Mouse (Mus musculus): Measurements from ENCODE around the gene Bace2. TPM values are rescaled to one million over a fixed set of nuclear protein-coding genes. Genes with fewer than 3 reads are reported as not detected.

Gene Bace2
- polyA plus RNA-seq, 1 experiment from 2014 or later: 82.0 TPM

DNA sequence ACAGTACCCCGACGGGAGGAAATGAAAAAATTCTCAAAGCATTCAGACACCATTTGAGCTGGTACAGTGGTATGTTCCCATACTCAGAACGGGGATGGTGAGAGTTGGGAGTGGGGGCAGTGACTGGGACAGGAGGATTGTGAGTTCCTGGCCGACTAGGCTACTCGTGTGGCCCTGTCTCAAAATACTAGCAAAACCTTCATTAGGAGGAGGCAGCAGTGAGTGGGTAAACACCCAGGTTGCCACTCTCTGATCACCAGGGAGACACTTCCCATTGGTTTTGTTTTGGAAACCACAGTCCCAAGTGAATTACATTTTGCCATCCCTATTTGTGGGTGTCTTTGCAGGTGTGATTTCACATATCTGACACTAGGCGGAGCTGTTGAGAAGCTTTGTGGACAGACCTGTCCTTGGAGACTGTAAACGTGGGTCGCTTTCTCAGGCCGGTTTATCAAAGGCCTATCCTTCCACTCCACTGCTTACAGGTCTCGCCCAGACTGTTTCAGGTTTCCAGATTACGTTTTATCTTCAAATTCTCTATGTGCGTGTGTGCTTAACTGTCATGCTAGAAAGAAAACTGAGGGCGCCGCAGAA, 87.2 kb downstream of the Bace2 start:
- Histone ChIP-seq H3K9me3 (ENCODE audit: control insufficient read depth, low read length) (no peaks in the 10 kb centered on the region), H3K4me2 (ENCODE audit: low read length) (no peak overlapping the region), H3K4me1 (ENCODE audit: control insufficient read depth in 2 of 2, insufficient read depth in 2 of 2, low read length in 2 of 2) (no peaks in the 10 kb centered on the region), H3K4me3 (ENCODE audit: control insufficient read depth in 1 of 2, insufficient read depth in 1 of 2, low read depth in 1 of 2, low read length in 2 of 2) (no peak overlapping the region), H3K36me3 (ENCODE audit: control insufficient read depth, insufficient read depth, low read length) (no peaks in the 10 kb centered on the region), H3K9ac (ENCODE audit: low read length) (no peak overlapping the region), H3K27me3 (ENCODE audit: control insufficient read depth, insufficient read depth, low read length) (no peaks in the 10 kb centered on the region), H3K27ac (replicated peaks in 1 of 2; ENCODE audit: control insufficient read depth in 1 of 2, insufficient read depth in 1 of 2, low read depth in 2 of 2, low read length in 2 of 2) (no peak overlapping the region)
- 42% methylated on average over 14 of the region's 14 CpGs for whole genome bisulfite sequencing
- no peak for ATAC-seq (ENCODE audit: insufficient number of reproducible peaks, insufficient read depth, low FRiP score, low read depth)

DNA sequence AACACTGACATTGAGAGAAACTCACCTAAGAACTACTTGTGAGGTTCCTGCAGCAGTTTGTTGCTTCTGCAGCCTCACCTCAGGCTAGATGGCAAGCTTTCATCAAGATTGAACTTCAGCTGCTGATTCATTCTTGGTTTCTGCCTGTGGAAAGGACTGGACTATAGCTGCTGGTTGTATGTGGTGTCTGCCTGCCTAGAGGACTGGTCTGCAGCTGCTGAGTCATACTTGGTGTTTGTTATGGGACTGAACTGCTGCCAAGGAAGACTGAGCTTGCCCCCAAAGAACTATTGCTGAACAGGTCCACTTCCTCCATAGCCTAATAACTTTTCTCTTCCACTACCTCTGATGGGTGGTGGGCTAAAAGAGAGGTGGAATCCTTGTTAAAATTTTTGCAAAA, 90.8 kb downstream of the Bace2 start:
- Histone ChIP-seq H3K9ac (ENCODE audit: low read length) (no peak overlapping the region), H3K4me1 (ENCODE audit: control insufficient read depth in 2 of 2, insufficient read depth in 2 of 2, low read length in 2 of 2) (no peaks in the 10 kb centered on the region; a peak in 1 of 4 replicates), H3K9me3 (ENCODE audit: control insufficient read depth, low read length) (no peaks in the 10 kb centered on the region), H3K27me3 (ENCODE audit: control insufficient read depth, insufficient read depth, low read length) (no peaks in the 10 kb centered on the region), H3K4me2 (ENCODE audit: low read length) (no peak overlapping the region), H3K36me3 (ENCODE audit: control insufficient read depth, insufficient read depth, low read length) (no peaks in the 10 kb centered on the region), H3K4me3 (ENCODE audit: control insufficient read depth in 1 of 2, insufficient read depth in 1 of 2, low read depth in 1 of 2, low read length in 2 of 2) (no peak overlapping the region), H3K27ac (replicated peaks in 1 of 2; ENCODE audit: control insufficient read depth in 1 of 2, insufficient read depth in 1 of 2, low read depth in 2 of 2, low read length in 2 of 2) (no peak overlapping the region)
- no peak for ATAC-seq (ENCODE audit: insufficient number of reproducible peaks, insufficient read depth, low FRiP score, low read depth)

DNA sequence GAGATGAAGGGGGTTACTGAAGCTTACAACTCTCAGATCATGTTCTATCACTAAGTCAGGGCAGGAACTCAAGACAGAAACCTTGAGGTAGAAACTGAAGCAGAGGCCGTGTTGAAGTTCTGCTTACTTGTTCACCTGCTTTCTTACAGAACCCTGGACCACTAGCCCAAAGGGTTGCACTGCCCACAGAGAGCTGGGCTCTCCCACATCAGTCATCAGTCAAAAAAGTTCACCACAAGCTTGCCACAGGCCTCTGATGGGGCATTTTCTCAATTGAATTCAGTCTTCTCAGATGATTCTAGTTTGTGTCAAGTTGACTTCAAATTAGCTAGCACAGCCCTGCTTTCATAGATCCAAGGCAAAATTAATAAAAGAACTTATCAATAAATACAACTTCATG, 103.3 kb downstream of the Bace2 start:
- no peaks in the 10 kb centered on the region; a peak in 1 of 4 replicates for H3K4me1 ChIP-seq (ENCODE audit: control insufficient read depth in 2 of 2, insufficient read depth in 2 of 2, low read length in 2 of 2)
- WGBS: 80% methylated on average over 1 of the region's 1 CpGs
- H3K36me3 ChIP-seq (ENCODE audit: control insufficient read depth, insufficient read depth, low read length): no peaks in the 10 kb centered on the region
- no peak overlapping the region for H3K9ac ChIP-seq (ENCODE audit: low read length)
- H3K27ac ChIP-seq (replicated peaks in 1 of 2; ENCODE audit: control insufficient read depth in 1 of 2, insufficient read depth in 1 of 2, low read depth in 2 of 2, low read length in 2 of 2): no peak overlapping the region
- no peaks in the 10 kb centered on the region for H3K9me3 ChIP-seq (ENCODE audit: control insufficient read depth, low read length)
- ATAC-seq (ENCODE audit: insufficient number of reproducible peaks, insufficient read depth, low FRiP score, low read depth): no peak
- H3K4me3 ChIP-seq (ENCODE audit: control insufficient read depth in 1 of 2, insufficient read depth in 1 of 2, low read depth in 1 of 2, low read length in 2 of 2): no peak overlapping the region
- no peaks in the 10 kb centered on the region for H3K27me3 ChIP-seq (ENCODE audit: control insufficient read depth, insufficient read depth, low read length)
- no peak overlapping the region for H3K4me2 ChIP-seq (ENCODE audit: low read length)

DNA sequence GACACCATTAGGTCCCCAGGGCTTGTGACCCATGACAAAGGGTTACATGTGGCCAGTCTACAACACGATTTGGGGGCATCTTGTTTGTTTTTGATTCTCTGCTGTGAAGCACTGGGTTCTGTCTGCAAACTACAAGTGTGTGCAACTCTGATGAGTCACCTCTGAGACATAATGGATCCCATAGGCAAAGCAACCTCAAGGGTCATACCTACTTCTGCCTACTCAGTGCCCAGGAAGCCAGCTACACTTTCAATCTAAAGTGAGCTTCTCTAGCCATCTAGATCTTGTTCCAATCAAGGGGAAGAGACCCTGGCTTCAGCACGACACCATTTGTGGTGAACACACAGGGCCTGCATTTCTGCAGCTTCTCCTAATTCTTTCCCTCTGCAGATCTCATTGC, 104.7 kb downstream of the Bace2 start:
- H3K4me2 ChIP-seq (ENCODE audit: low read length): no peak overlapping the region
- no peak overlapping the region for H3K9ac ChIP-seq (ENCODE audit: low read length)
- no peaks in the 10 kb centered on the region for H3K9me3 ChIP-seq (ENCODE audit: control insufficient read depth, low read length)
- no peaks in the 10 kb centered on the region for H3K27me3 ChIP-seq (ENCODE audit: control insufficient read depth, insufficient read depth, low read length)
- no peak overlapping the region for H3K27ac ChIP-seq (replicated peaks in 1 of 2; ENCODE audit: control insufficient read depth in 1 of 2, insufficient read depth in 1 of 2, low read depth in 2 of 2, low read length in 2 of 2)
- no peaks in the 10 kb centered on the region; a peak in 1 of 4 replicates for H3K4me1 ChIP-seq (ENCODE audit: control insufficient read depth in 2 of 2, insufficient read depth in 2 of 2, low read length in 2 of 2)
- 74% methylated on average over 2 of the region's 2 CpGs for WGBS
- no peak for ATAC-seq (ENCODE audit: insufficient number of reproducible peaks, insufficient read depth, low FRiP score, low read depth)
- H3K4me3 ChIP-seq (ENCODE audit: control insufficient read depth in 1 of 2, insufficient read depth in 1 of 2, low read depth in 1 of 2, low read length in 2 of 2): no peak overlapping the region
- H3K36me3 ChIP-seq (ENCODE audit: control insufficient read depth, insufficient read depth, low read length): no peaks in the 10 kb centered on the region

DNA sequence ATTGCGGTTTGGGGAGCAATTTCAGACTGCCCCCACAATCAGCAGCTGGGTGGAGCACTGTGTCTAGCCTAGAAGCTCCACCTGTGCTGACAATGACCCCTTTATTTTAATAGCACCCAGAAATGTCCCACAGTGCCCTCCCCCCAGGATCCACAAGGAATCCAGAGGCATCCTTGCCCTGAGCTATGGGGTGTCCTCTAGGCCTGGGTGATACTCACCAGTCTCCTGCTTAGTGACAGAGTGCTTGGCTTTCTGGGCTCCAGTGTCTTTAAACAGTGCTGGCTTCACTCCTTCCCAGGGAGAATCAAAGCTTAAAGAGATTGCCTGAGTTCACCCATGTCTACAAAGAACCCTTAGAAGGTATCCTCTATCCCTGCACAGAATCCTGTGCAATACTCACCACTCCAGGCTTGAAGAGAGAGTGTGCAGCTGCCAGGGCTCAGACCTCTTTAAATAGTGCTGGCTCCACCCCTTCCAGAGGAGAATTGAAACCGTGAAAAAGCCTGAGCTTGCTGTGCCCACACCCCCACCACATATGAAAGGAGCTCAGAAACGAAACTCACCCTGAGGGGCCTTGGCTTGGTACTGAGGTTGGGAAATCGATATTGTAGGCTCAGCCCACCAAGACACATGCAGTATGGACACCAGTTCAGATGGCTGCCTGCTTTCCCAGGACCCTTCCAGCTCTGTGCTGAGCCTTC, 106.1 kb downstream of the Bace2 start, which contains the start of gene Mx1:
TSS of gene Mx1 (minus strand) at position 427 of the 701 bp plus-strand sequence.
- Histone ChIP-seq H3K27me3 (ENCODE audit: control insufficient read depth, insufficient read depth, low read length) (no peaks in the 10 kb centered on the region), H3K9me3 (ENCODE audit: control insufficient read depth, low read length) (no peaks in the 10 kb centered on the region), H3K4me3 (ENCODE audit: control insufficient read depth in 1 of 2, insufficient read depth in 1 of 2, low read depth in 1 of 2, low read length in 2 of 2) (no peak within 1 kb of the TSS), H3K4me1 (ENCODE audit: control insufficient read depth in 2 of 2, insufficient read depth in 2 of 2, low read length in 2 of 2) (no peaks in the 10 kb centered on the region; a peak in 1 of 4 replicates), H3K9ac (ENCODE audit: low read length) (no peak within 1 kb of the TSS), H3K4me2 (ENCODE audit: low read length) (no peak within 1 kb of the TSS; the same call in 1 of the 2 replicates), H3K36me3 (ENCODE audit: control insufficient read depth, insufficient read depth, low read length) (no peaks in the 10 kb centered on the region), H3K27ac (replicated peaks in 1 of 2; ENCODE audit: control insufficient read depth in 1 of 2, insufficient read depth in 1 of 2, low read depth in 2 of 2, low read length in 2 of 2) (no peak within 1 kb of the TSS)
- 40% methylated on average over 4 of the region's 4 CpGs for WGBS
- no peak for ATAC-seq (ENCODE audit: insufficient number of reproducible peaks, insufficient read depth, low FRiP score, low read depth)

DNA sequence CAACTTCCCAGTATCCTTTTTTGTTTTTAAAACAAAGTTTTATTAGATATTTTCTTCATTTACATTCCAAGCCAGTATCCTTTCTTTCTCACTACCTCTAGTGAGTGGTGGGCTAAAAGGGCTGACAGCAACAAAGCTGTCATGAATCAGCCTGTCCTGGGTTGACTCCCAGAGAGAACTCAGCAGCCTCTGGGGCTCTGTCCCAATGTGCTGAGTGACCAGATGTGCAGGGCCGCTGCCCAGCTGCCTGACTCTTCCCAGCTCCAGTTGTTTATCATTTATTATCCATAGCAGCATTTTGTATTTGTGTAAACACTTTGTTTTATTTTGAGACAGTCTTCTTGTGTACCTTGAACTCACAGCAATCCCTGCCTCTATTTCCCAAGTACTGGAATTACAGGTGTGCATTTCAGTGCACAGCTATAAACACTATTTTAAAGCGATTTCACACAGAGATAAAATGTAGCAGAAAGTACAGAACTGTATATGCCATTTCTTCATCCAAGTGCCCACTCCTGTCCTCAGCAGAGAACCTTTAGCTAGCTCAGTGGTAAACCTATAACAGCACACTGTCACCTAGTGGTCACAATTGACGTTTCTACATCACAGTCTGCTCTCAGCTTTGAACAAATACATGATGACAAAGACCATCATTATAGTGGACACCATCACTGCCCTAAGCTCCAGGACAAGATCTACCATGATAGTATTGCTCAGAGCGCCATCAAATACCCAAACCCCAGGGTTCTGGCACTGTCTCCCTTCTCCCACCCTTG, 109.8 kb downstream of the Bace2 start:
- ATAC-seq (ENCODE audit: insufficient number of reproducible peaks, insufficient read depth, low FRiP score, low read depth): no peak
- H3K4me1 ChIP-seq (ENCODE audit: control insufficient read depth in 2 of 2, insufficient read depth in 2 of 2, low read length in 2 of 2): peaks cover 5 to 7% of the 10 kb centered on the region in 2 experiments; a peak in 2 of 4 replicates
- H3K4me2 ChIP-seq (ENCODE audit: low read length): no peak overlapping the region
- H3K27me3 ChIP-seq (ENCODE audit: control insufficient read depth, insufficient read depth, low read length): no peaks in the 10 kb centered on the region
- H3K4me3 ChIP-seq (ENCODE audit: control insufficient read depth in 1 of 2, insufficient read depth in 1 of 2, low read depth in 1 of 2, low read length in 2 of 2): no peak overlapping the region
- H3K27ac ChIP-seq (replicated peaks in 1 of 2; ENCODE audit: control insufficient read depth in 1 of 2, insufficient read depth in 1 of 2, low read depth in 2 of 2, low read length in 2 of 2): no peak overlapping the region
- no peak overlapping the region for H3K9ac ChIP-seq (ENCODE audit: low read length)
- no peaks in the 10 kb centered on the region for H3K9me3 ChIP-seq (ENCODE audit: control insufficient read depth, low read length)
- no peaks in the 10 kb centered on the region for H3K36me3 ChIP-seq (ENCODE audit: control insufficient read depth, insufficient read depth, low read length)
- 40% methylated on average over 4 of the region's 4 CpGs for WGBS

DNA sequence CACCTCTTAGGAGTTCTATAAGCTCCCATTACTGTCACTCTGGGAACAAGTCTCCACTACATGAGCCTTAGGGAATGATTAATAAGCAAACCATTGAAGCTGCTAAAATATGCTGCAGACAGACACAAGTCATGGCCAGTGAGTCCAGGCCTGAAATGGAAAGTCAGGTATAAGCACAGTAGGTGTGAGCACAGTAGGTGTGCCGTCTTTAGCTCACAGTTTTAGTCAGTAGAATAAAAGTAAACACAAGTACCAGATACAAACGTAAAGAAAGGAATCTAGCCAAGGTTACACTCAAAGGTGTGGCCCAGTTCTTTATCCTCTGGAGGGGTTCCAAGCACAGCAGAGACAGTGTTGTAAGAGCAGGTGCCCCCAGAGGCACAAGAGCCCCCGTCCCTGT, 110.9 kb downstream of the Bace2 start:
- no peaks in the 10 kb centered on the region for H3K36me3 ChIP-seq (ENCODE audit: control insufficient read depth, insufficient read depth, low read length)
- H3K4me2 ChIP-seq (ENCODE audit: low read length): no peak overlapping the region
- peaks cover 5 to 7% of the 10 kb centered on the region in 2 experiments; a peak in 2 of 4 replicates for H3K4me1 ChIP-seq (ENCODE audit: control insufficient read depth in 2 of 2, insufficient read depth in 2 of 2, low read length in 2 of 2)
- 77% methylated on average over 3 of the region's 3 CpGs for WGBS
- H3K4me3 ChIP-seq (ENCODE audit: control insufficient read depth in 1 of 2, insufficient read depth in 1 of 2, low read depth in 1 of 2, low read length in 2 of 2): no peak overlapping the region
- no peaks in the 10 kb centered on the region for H3K9me3 ChIP-seq (ENCODE audit: control insufficient read depth, low read length)
- H3K27ac ChIP-seq (replicated peaks in 1 of 2; ENCODE audit: control insufficient read depth in 1 of 2, insufficient read depth in 1 of 2, low read depth in 2 of 2, low read length in 2 of 2): no peak overlapping the region
- no peak overlapping the region for H3K9ac ChIP-seq (ENCODE audit: low read length)
- ATAC-seq (ENCODE audit: insufficient number of reproducible peaks, insufficient read depth, low FRiP score, low read depth): no peak
- no peaks in the 10 kb centered on the region for H3K27me3 ChIP-seq (ENCODE audit: control insufficient read depth, insufficient read depth, low read length)
